Comparison of ENCODE assay signal across 9 mouse cellular contexts in genomic region chr11:30222636-30223035, GRCm38 (mm10). TPM values are rescaled to one million over a fixed set of nuclear protein-coding genes. Genes with fewer than 3 reads are reported as not detected.
DNase-seq lines count a peak whose midpoint lies in the region; ATAC-seq and TF ChIP-seq lines count a peak whose summit lies in the region.
"Had no signal": no experiment of that assay in that cellular context is flagged by ENCODE, and none has a peak within 500 bp of the region (broad histone marks: within the 10 kb centered on the region; RNA-seq: fewer than 3 reads in every experiment).

No protein-coding gene starts in this region.

- CTCF ChIA-PET in Patski (lab: Charles Lee): interaction anchor here (0.6 to 2.1 kb wide), 4 partner anchors 9 to 666 kb away, joined by 3 to 7 read pairs (median 3); no protein-coding TSS in a partner anchor

- peaks cover 10% of the 10 kb centered on the region; the same call in 1 of the 2 replicates for H3K4me1 ChIP-seq in heart, embryonic 10.5 days
- H3K4me1 ChIP-seq in intestine, postnatal 0 days (replicated peaks; ENCODE audit: control insufficient read depth, insufficient read depth, low read length): no peaks in the 10 kb centered on the region
- H3K4me1 ChIP-seq: midbrain, embryonic 12.5 days had no signal

- no peak overlapping the region for H3K4me2 ChIP-seq in intestine, postnatal 0 days (replicated peaks; ENCODE audit: low read depth)
- H3K4me2 ChIP-seq: midbrain, embryonic 12.5 days had no signal

- H3K27me3 ChIP-seq in heart, embryonic 10.5 days (ENCODE audit: insufficient read depth, poor library complexity, severe bottlenecking): no peaks in the 10 kb centered on the region
- no peaks in the 10 kb centered on the region for H3K27me3 ChIP-seq in Patski
- H3K27me3 ChIP-seq in intestine, postnatal 0 days (replicated peaks; ENCODE audit: control insufficient read depth, insufficient read depth, low read length): no peaks in the 10 kb centered on the region
- H3K27me3 ChIP-seq: midbrain, embryonic 12.5 days had no signal

- 50% methylated on average over 2 of the region's 2 CpGs for WGBS in heart, embryonic 10.5 days
- 26% methylated on average over 2 of the region's 2 CpGs for WGBS in intestine, postnatal 0 days

- POLR2A ChIA-PET in Patski (lab: Charles Lee): interaction anchor here (0.6 kb wide), 1 partner anchor 35 kb away, joined by 4 read pairs; no protein-coding TSS in a partner anchor

- ATAC-seq in Patski: peak; percentile 83
- ATAC-seq in intestine, postnatal 0 days: peak; percentile 71

- H3K36me3 ChIP-seq in heart, embryonic 10.5 days: peaks cover 21% of the 10 kb centered on the region
- no peaks in the 10 kb centered on the region for H3K36me3 ChIP-seq in intestine, postnatal 0 days (ENCODE audit: control insufficient read depth, insufficient read depth)

- peak; percentile 39 for DNase-seq in heart, embryonic 10.5 days (ENCODE audit: low spot score)
- no peak for DNase-seq in heart, postnatal 4 days
- DNase-seq in 416B (ENCODE audit: low read depth) (peak; percentile 74), Patski (ENCODE audit: low read depth, low spot score) (no peak)
- DNase-seq in thymus, postnatal 36 days: peak; percentile 25
- DNase-seq in layer of hippocampus, adult 8-10 months (ENCODE audit: low spot score in 2 of 2): no peak
- no peak for DNase-seq in right cerebral cortex, postnatal 4 days

- H3K4me3 ChIP-seq in heart, embryonic 10.5 days: no peak overlapping the region
- H3K4me3 ChIP-seq in intestine, postnatal 0 days (ENCODE audit: low read depth, low read length): no peak overlapping the region
- H3K4me3 ChIP-seq: midbrain, embryonic 12.5 days had no signal

- H3K27ac ChIP-seq in heart, embryonic 10.5 days: no peak overlapping the region
- H3K27ac ChIP-seq in intestine, postnatal 0 days (ENCODE audit: low read depth, low read length): no peak overlapping the region
- H3K27ac ChIP-seq: midbrain, embryonic 12.5 days had no signal

- no peak overlapping the region for H3K9ac ChIP-seq in intestine, postnatal 0 days (ENCODE audit: low read depth, low read length)
- H3K9ac ChIP-seq: midbrain, embryonic 12.5 days had no signal

- in situ Hi-C loops in Patski (cut with MboI; ENCODE audit: low pct_unique_long_range_greater_than_20kb): no loop called here

- peak; percentile 80 for TF ChIP-seq CTCF in Patski (IDR thresholded peaks at IDR 0.05)
- peak; percentile 77 for TF ChIP-seq CTCF in intestine, postnatal 0 days (IDR thresholded peaks at IDR 0.05; ENCODE audit: low read depth)

- H3K9me3 ChIP-seq in heart, embryonic 10.5 days: no peaks in the 10 kb centered on the region
- H3K9me3 ChIP-seq in intestine, postnatal 0 days (ENCODE audit: control insufficient read depth): no peaks in the 10 kb centered on the region
- H3K9me3 ChIP-seq: midbrain, embryonic 12.5 days had no signal

RNA-seq across cellular contexts. Expression of gene Sptbn1, which starts 45.3 kb away (rescaled TPM):
- polyA plus RNA-seq in heart, embryonic 10.5 days (2016; fragmentation: Nextera tagmentation; extraction: Ambion mirVana): 115 and 137 TPM in 2 replicates
- total RNA-seq in heart, postnatal 4 days (2021): 100 to 1,000 TPM; 571 to 581 TPM
- 151 TPM for polyA plus RNA-seq in Patski (2021)
- polyA plus RNA-seq in intestine, postnatal 0 days (2015; fragmentation: Nextera tagmentation; extraction: Ambion mirVana): 73.5 and 84.7 TPM in 2 replicates
- 100 to 1,000 TPM; 536 to 568 (median 551) TPM for total RNA-seq in layer of hippocampus, adult 8-10 months (2022)

Comparison
In these comparisons a context has a peak if more than half of its experiments do, and no peak if none do; other contexts are left out.
1. DNase-seq: peak in heart, embryonic 10.5 days (single experiment), 416B (single experiment) and thymus, postnatal 36 days (2 of 2); none in heart, postnatal 4 days (single experiment), Patski (single experiment), layer of hippocampus, adult 8-10 months (0 of 2) and right cerebral cortex, postnatal 4 days (single experiment).